Comparison of ENCODE assay signal across 18 mouse cellular contexts in the genomic region with DNA sequence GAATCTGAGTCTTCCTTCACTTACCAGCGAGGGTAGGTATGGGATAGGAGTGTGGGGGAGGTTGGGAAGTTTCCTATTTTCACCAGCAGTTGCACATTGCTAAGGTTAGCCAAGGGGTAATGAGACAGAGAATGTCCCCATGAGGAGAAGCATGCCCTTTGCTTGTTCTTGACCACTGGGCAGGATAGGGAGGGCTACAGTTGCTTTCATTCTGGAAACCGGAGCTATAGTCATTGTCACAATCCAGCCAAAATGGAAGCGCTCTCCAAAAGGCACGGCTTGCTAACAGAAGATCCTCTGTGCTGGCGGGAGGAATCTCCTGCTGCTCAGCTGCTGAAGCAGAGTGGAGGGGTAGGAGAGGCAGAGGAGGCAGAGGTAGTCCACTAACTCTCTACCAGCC.
DNase-seq lines count a peak whose midpoint lies in the region; ATAC-seq lines count a peak whose summit lies in the region.
"Had no signal": no experiment of that assay in that cellular context is flagged by ENCODE, and none has a peak within 500 bp of the region (broad histone marks: within the 10 kb centered on the region; RNA-seq: fewer than 3 reads in every experiment).

No protein-coding gene starts in this region.

- WGBS in heart, embryonic 15.5 days: 37% methylated on average over 5 of the region's 5 CpGs

- ATAC-seq in heart, embryonic 15.5 days (replicated peaks; ENCODE audit: insufficient number of reproducible peaks, insufficient read depth, low FRiP score, low read depth): no peak
- ATAC-seq: activated CD4-positive, CD25-positive, alpha-beta regulatory T cell, adult 4 months; CD4-positive, CD25-positive, alpha-beta regulatory T cell, adult 4 months; intestine, postnatal 0 days had no signal

- no peaks in the 10 kb centered on the region for H3K9me3 ChIP-seq in heart, embryonic 15.5 days (replicated peaks)
- H3K9me3 ChIP-seq: forebrain, embryonic 13.5 days had no signal

- no peak overlapping the region for H3K4me3 ChIP-seq in heart, embryonic 15.5 days
- H3K4me3 ChIP-seq: forebrain, embryonic 13.5 days had no signal

- H3K4me1 ChIP-seq in heart, embryonic 15.5 days (replicated peaks): no peaks in the 10 kb centered on the region
- H3K4me1 ChIP-seq: forebrain, embryonic 13.5 days had no signal

- no peak overlapping the region for H3K9ac ChIP-seq in heart, embryonic 15.5 days
- H3K9ac ChIP-seq: forebrain, embryonic 13.5 days had no signal

- intact Hi-C loops in heart, postnatal 14 days (cut with DNase I): no loop called here

- H3K27me3 ChIP-seq in heart, embryonic 15.5 days: no peaks in the 10 kb centered on the region
- H3K27me3 ChIP-seq: forebrain, embryonic 13.5 days had no signal

- H3K27ac ChIP-seq in heart, embryonic 15.5 days: no peak overlapping the region
- H3K27ac ChIP-seq: forebrain, embryonic 13.5 days had no signal

- no peaks in the 10 kb centered on the region for H3K36me3 ChIP-seq in heart, embryonic 15.5 days

- 0 out of 2 replicates have a peak overlapping the region, but pooled peaks have one; percentile 15 for H3K4me2 ChIP-seq in heart, embryonic 15.5 days
- H3K4me2 ChIP-seq: forebrain, embryonic 13.5 days; liver, embryonic 11.5 days had no signal

- peak; percentile 23 for DNase-seq in embryo, embryonic 11 days
- no peak for DNase-seq in embryo, embryonic 9.5 days (ENCODE audit: extremely low spot score)
- no peak for DNase-seq in heart, postnatal 14 days
- peak; percentile 58 for DNase-seq in retina, postnatal 1 day
- DNase-seq in retina, embryonic 14.5 days (ENCODE audit: low spot score): no peak
- DNase-seq in cerebellum, adult 9-10 months: no peak
- DNase-seq: adrenal gland, postnatal 10 days; gastrocnemius, postnatal 36 days; lung, adult 18-20 months; lung, postnatal 14 days; right cerebral cortex, postnatal 4 days; thymus, postnatal 14 days had no signal

Comparison
In these comparisons a context has a peak if more than half of its experiments do, and no peak if none do; other contexts are left out.
1. DNase-seq: peak in embryo, embryonic 11 days (single experiment) and retina, postnatal 1 day (single experiment); none in embryo, embryonic 9.5 days (single experiment), heart, postnatal 14 days (0 of 2), retina, embryonic 14.5 days (single experiment) and cerebellum, adult 9-10 months (single experiment).